Mouse (Mus musculus): ENCODE results near the gene Olfr453.

DNA sequence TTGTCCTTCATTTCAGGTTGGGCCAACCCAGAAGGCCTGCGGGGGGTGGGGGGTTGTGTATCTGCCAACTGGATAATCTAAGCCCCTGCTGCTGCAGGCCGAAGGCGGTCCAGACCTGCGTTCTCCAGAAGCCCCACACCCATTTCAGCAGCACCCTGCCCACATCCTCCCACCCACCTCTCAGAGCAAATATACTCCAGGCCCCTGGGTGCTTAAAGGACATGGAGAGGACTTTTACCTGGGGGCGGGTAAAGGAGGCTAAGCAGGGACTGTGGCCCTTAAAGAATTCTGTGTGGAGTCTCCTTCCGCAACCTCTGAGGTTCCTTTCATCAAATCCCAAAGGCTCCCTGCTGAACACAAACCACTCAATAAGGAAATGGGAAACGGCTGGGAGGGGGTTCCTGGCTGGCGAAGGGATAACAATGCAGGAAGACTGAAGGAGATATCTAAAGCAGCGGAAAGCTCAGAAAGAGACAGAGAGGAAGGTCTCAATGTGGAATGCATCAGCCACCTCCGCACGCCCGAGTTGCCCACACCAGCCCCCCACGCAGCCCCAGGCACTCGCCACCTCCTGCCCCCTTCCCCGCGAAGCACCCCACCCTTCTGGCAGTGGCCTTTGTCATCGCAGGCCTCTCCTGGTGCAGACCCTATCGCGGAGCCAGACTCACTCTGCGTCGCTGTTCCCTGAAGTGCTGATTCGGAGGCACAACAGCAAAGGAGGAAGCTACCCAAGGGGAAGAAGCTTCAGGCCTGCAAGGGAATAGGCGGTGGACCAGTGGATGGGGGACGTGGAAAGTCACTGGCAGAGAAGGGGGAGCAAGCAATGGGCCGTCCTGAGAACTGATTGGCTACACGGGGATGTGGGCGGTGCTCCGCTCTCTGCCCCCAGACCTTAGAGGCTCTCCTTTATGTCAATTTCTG, 29.6 kb upstream of the Olfr453 start, which contains the start of gene Tcaf1:
- TF ChIP-seq EP300 (IDR thresholded peaks at IDR 0.05; ENCODE audit: low read depth) (no peak), CTCF (IDR thresholded peaks at IDR 0.05; ENCODE audit: low read depth) (no peak)
